Mouse (Mus musculus): ENCODE data around the gene Vmn1r117.
"Not testable (repeated sequence)": the region's sequence is repeated elsewhere in the genome, so short reads cannot be mapped to it uniquely, and the experiment has no call there.

Gene Vmn1r117

DNA sequence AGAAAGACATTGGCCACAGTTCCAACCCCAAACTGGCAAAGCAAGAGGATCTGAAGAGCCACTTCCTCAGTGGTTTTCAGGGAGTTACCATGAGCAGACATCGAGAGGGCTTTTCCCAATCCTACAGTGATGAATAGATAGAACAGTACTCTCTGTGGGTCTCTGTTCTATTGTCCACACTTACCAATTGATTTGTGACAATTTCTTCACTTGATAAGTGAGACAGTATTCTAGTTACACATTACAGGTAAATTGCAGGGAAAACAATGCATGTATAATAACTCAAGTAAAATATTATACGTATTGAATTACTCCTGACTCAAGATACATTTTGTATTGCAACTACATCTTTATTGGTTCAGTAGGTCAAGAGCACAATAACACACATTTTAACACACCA lies at the start of gene Vmn1r117:
Gene Vmn1r117 (minus strand): TSS at position 101 of the 400 bp plus-strand sequence.
- in situ Hi-C loops (cut with MseI, MboI) = not testable (repeated sequence)

DNA sequence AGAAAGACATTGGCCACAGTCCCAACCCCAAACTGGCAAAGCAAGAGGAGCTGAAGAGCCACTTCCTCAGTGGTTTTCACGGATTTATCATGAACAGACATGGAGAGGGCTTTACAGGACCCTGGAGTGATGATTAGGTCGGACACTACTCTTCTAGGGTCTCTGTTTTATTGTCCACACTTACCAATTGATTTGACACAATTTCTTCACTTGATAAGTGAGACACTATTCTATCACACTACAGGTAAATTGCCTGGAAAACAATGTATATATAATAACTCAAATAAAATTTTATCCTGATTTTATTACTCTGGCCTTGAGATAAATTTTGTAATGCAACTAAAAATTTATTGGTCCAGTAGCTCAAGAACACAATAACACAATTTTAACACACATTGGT lies 28.3 kb upstream of the Vmn1r117 start, which contains the start of gene Vmn1r118:
Gene Vmn1r118 (minus strand): TSS at position 101 of the 400 bp plus-strand sequence.
- in situ Hi-C loops (cut with MseI, MboI) = not testable (repeated sequence)

DNA sequence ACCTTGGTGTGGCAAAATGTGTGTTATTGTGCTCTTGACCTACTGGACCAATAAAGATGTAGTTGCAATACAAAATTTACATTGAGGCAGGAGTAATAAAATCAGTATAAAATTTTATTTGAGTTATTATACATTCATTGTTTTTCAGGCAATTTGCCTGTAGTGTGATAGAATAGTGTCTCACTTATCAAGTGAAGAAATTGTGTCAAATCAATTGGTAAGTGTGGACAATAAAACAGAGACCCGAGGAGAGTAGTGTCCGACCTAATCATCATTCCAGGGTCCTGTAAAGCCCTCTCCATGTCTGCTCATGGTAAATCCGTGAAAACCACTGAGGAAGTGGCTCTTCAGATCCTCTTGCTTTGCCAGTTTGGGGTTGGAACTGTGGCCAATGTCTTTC lies 12.0 kb downstream of the Vmn1r117 start, which contains the start of gene Vmn1r116:
Gene Vmn1r116 (plus strand): TSS at position 301 of the 400 bp plus-strand sequence.
- in situ Hi-C loops (cut with MseI, MboI) = not testable (repeated sequence)

DNA sequence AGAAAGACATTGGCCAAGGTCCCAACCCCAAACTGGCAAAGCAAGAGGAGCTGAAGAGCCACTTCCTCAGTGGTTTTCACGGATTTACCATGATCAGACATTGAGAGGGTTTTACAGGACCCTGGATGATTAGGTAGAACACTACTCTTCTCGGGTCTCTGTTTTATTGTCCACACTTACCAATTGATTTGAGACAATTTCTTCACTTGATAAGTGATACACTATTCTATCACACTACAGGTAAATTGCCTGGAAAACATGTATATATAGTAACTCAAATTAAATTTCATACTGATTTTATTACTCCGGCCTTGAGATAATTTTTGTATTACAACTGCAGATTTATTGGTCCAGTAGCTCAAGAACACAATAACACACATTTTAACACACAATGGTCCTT lies 39.0 kb downstream of the Vmn1r117 start, which contains the start of gene Vmn1r115:
Gene Vmn1r115 (minus strand): TSS at position 101 of the 400 bp plus-strand sequence.
- in situ Hi-C loops (cut with MseI, MboI) = not testable (repeated sequence)
